Mouse (Mus musculus) lung, postnatal 0 days (tissue): ENCODE measurements around the gene Poldip3.

Source experiments
- CTCF ChIP-seq: IDR thresholded peaks from 2 replicates; pipeline ENCODE4 v1.5.1; 2016; ENCODE audit warnings: antibody characterized with exemption, mild to moderate bottlenecking
- EP300 ChIP-seq: IDR thresholded peaks from 2 replicates; pipeline ENCODE4 v1.6.1; 2016; ENCODE audit warnings: antibody characterized with exemption, mild to moderate bottlenecking, control low read depth

DNA sequence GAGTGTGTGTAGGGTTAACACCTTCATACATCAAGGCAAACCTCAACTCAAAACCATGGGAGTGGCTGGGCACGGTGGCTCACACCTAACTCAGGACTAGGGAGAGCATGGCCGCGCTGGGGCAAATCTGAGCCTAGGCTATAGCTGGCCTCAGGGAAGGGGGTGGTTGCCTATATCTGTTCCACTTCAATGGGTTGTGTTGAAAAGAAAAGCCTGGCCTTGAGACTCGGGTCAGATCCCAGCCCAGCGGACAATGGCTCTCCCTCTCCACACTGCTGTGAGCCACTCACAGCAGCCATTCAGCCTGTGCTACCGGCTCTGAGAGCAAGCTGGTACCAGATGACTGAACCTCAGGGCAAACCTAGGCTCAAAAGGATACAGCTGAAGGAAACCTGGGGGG lies 34.1 kb downstream of the Poldip3 start:
- TF ChIP-seq CTCF = no peak
- no peak for TF ChIP-seq EP300
